Mouse (Mus musculus): Measurements from ENCODE around the gene Cx3cr1.
A peak's percentile ranks its signal among the peaks of the same experiment; 100 is the strongest.

Cx3cr1 gene

GRCm38 (mm10) chr9:119975286-119975685 is 94.4 kb downstream of the Cx3cr1 start:
- no peak for DNase-seq (ENCODE audit: low spot score in 2 of 2)

GRCm38 (mm10) chr9:119974609-119975008 is 95.1 kb downstream of the Cx3cr1 start:
- DNase-seq (ENCODE audit: low spot score in 2 of 2): no peak

DNA sequence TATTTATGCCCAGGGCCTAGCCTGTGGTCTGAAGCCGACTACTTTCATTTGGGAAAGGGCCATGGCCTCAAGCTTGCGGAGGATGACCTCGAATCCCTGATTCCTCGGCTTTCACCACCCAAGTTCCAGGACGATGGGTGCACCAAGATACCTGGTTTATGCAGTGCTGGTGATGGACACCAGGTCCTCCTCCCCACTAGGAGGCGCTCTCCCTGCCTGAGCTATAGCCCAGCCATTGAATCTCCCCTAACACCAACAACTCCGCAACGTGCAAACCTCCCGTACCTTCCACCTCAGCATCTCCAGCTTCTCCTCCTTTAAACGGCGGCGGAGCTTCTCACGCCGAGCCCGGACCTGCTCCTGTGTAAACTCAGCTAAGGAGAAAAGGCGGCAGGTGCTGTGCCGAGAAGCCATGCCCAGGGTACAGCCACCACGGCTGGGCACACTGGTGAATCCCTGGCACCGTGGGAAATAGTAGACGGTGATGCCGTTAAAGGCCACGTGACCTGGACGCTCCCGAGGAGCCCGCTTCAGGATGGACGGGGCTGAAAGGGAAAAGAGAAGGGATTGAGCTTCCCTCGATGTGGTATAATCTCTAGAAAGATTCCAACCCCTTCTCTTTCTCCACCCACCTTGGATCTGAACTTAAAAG is 95.7 kb downstream of the Cx3cr1 start:
- DNase-seq (ENCODE audit: low spot score in 2 of 2): no peak

DNA sequence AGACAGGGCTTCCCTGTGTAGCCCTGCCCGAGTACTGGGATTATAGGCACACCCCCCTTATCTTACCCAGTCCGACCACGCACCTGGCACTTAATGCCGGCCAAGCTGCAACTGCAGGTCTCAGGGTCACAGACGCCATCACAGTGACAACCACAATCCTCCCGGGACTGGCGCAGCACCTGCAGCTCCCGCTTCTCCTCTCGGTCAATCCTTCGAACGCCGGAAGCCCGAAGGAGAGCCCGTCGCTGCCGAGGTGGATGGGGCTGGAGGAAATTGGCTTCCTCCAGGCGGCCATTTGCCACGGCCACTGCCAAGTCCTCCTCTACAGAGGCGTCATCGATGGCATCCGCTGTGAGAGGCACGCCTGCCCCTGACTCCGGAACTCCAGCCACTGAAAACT is 96.4 kb downstream of the Cx3cr1 start:
- no peak for DNase-seq (ENCODE audit: low spot score in 2 of 2)

DNA sequence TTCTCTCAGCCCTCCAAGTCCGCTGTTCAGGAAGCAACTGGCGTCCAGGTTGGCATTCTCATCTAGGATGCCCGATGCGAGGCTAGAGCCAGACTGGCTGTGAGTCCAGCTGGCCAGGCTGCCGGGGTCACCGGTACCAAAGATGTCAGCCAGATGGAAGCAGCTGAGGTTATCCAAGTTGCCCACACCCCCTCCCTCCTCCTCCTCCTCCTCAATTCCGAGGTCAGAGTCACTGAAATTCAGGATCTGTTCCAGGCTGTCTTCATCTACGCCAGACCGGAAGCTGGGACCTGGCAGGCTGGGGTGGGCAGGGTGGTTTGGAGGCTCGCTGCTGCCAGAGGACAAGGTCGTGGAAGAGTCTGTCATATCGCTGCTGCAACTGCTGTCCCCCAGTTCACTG is 97.1 kb downstream of the Cx3cr1 start:
- no peak for DNase-seq (ENCODE audit: low spot score in 2 of 2)

GRCm38 (mm10) chr9:119972166-119972565 is 97.5 kb downstream of the Cx3cr1 start:
- DNase-seq (ENCODE audit: low spot score in 2 of 2): no peak

GRCm38 (mm10) chr9:119970763-119971656 is 98.7 kb downstream of the Cx3cr1 start:
- peak in 1 of 2 experiments; percentile 53 for DNase-seq (ENCODE audit: low spot score in 2 of 2)

- DNase-seq (ENCODE audit: low spot score in 2 of 2): no peak
Observed at GRCm38 (mm10) chr9:119970221-119970620, 99.5 kb downstream of the Cx3cr1 start.

GRCm38 (mm10) chr9:119969811-119970210 is 99.9 kb downstream of the Cx3cr1 start:
- no peak for DNase-seq (ENCODE audit: low spot score in 2 of 2)

- DNase-seq (ENCODE audit: low spot score in 2 of 2): no peak
Observed at GRCm38 (mm10) chr9:119966221-119966910, 103.3 kb downstream of the Cx3cr1 start.

DNA sequence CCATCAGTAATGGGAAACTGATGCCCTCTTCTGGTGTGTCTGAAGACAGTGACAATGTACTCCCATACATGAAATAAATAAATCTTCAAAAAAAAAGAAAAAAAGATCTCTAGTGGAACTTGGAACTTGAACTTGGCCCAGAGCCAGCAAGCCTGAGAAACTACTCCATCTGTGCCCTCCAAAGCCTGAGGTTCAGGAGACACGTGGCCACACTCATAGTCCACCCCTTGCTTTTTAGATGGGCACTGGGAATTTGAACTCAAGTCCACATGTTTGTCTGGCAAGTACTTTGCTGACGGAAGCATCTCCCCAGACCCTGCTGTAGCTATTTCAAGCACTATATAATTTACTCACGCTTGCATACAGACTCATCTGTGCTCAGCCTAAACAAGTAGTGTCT is 104.5 kb downstream of the Cx3cr1 start:
- no peak for DNase-seq (ENCODE audit: low spot score in 2 of 2)

- DNase-seq (ENCODE audit: low spot score in 2 of 2): no peak
Observed at GRCm38 (mm10) chr9:119964206-119964605, 105.5 kb downstream of the Cx3cr1 start.

GRCm38 (mm10) chr9:119962987-119963667 is 106.6 kb downstream of the Cx3cr1 start:
- no peak for DNase-seq (ENCODE audit: low spot score in 2 of 2)

DNA sequence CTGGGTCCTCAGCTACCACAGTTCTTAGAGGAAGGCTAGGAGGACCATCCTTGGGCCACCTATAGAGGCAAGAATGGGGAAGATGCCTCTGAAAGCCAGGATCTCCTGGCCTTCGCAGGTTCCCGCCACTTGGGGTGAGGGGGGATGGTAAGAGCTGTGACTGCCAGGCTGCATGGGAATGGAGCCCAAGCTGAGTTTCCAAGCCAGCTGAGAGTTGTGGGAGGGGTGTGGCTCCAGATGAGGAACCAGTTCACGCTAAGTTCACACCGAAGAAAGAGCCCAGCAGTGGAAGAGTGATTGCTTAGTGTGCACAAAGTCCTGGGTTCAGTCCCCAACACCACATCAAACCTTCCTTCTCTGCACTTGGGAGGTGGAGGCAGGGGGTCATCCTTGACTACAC is 107.5 kb downstream of the Cx3cr1 start:
- DNase-seq (ENCODE audit: low spot score in 2 of 2): no peak

DNA sequence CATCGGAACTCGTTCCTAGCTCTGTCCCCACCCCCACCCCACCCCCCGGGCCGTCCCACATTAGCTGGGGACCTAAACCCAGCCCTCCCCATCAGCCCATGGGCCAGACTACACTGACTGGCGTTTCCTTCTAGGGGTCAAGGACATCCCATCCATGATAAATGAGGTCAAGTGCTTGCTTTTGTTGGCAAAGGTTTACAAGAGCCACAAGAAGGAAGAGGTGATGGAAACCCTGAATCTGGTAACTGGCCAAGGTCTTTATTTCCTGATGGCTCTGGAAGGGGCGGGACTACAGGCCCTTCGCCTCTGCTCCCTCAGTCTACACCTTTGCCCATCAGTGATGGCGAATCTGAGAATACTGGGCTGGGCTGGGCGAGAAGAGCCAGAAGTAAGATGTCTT is 110.8 kb downstream of the Cx3cr1 start:
- DNase-seq (ENCODE audit: low spot score in 2 of 2): no peak

- DNase-seq (ENCODE audit: low spot score in 2 of 2): no peak
Observed at GRCm38 (mm10) chr9:119951388-119951787, 118.3 kb downstream of the Cx3cr1 start.

GRCm38 (mm10) chr9:119950434-119950833 is 119.2 kb downstream of the Cx3cr1 start:
- no peak for DNase-seq (ENCODE audit: low spot score in 2 of 2)

DNA sequence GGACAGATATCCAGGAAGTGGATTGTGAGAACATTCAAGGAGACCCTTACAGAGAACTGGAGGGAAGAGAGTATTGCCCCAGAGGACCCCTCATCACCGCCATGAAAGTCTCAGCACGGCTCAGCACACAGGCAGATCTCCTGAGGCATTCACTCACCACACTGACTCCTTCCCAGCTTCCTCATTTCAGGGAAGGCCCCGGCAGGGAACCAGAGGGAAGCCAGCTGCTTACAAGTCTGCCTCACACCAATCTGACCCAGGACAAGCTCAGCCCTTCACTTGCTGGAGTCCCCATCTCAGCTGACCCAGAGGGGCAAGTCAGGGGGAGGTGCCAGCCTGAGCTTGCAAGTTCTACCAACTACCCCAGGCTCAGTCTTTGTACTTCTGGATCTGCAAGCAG is 120.9 kb downstream of the Cx3cr1 start:
- DNase-seq (ENCODE audit: low spot score in 2 of 2): no peak

DNA sequence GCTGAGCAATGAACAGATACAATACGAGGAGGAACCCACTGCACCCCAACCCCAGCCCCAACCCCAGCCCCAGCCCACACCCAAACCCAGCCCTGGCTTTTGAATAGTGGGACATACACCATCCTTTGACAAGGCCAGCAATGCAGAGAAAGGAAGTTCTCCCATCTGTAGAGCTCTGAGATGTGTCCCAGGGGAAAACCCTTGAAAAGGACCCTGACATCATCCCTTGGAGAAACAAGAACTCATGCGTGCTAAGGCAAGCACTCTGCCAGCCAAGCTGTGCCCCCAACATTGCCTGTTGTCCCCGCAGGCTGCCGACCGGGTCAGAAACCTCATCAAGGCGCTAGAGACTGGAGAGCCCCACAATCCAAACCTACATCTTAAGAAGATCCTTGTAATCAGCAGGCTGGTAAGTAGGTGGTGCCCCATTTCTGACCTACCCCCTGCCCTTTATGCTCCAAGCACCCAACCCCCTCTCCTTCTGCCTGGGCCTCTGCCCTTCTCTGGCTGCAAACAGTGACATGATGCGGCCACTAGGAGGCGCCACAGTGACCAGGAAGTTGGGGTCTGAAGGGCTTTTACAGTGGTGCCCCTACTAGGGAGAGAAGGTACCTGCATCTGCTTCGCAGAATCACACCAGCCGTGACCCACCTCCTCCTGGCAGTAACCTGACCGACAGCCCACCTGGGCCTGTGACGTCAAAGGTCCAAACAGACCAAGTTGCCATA is 124.3 kb downstream of the Cx3cr1 start:
- DNase-seq (ENCODE audit: low spot score in 2 of 2): no peak

- DNase-seq (ENCODE audit: low spot score in 2 of 2): no peak
Observed at GRCm38 (mm10) chr9:119943326-119943725, 126.4 kb downstream of the Cx3cr1 start.

GRCm38 (mm10) chr9:119941861-119942260 is 127.8 kb downstream of the Cx3cr1 start:
- no peak for DNase-seq (ENCODE audit: low spot score in 2 of 2)
